Mouse (Mus musculus) hindbrain, embryonic 13.5 days (tissue): ENCODE data around the gene A830018L16Rik. TPM values are rescaled to one million over a fixed set of nuclear protein-coding genes. Genes with fewer than 3 reads are reported as not detected.
"Not testable (repeated sequence)": the region's sequence is repeated elsewhere in the genome, so short reads cannot be mapped to it uniquely, and the experiment has no call there.

Experiments used
- ATAC-seq: fragments of 200-750 bp; cut with Nextera tagmentation; 2 replicates; pipeline ENCODE4 v1.8.0; 2017; ENCODE audit warnings: moderate TSS enrichment; ENCODE audit not compliant: low FRiP score
- H3K27ac ChIP-seq: fragments of 300-500 bp; sonication (generic); 2 replicates; pipeline ENCODE4 v1.5.1; 2015; ENCODE audit warnings: inconsistent platforms, mild to moderate bottlenecking, moderate library complexity
- H3K27me3 ChIP-seq: fragments of 300-500 bp; sonication (generic); 2 replicates; pipeline ENCODE4 v1.6.1; 2015; ENCODE audit warnings: mild to moderate bottlenecking, inconsistent platforms
- H3K36me3 ChIP-seq: fragments of 300-500 bp; sonication (generic); 2 replicates; pipeline ENCODE4 v1.6.1; 2015; ENCODE audit warnings: mild to moderate bottlenecking, inconsistent platforms
- H3K4me1 ChIP-seq: fragments of 300-500 bp; sonication (generic); replicated peaks from 2 replicates; pipeline ENCODE4 v1.6.1; 2015; ENCODE audit warnings: inconsistent platforms
- H3K4me2 ChIP-seq: fragments of 300-500 bp; sonication (generic); 2 replicates; pipeline ENCODE4 v1.6.1; 2015; ENCODE audit warnings: inconsistent platforms, mild to moderate bottlenecking, moderate library complexity
- H3K4me3 ChIP-seq: fragments of 300-500 bp; sonication (generic); 2 replicates; pipeline ENCODE4 v1.5.1; 2015; ENCODE audit warnings: mild to moderate bottlenecking, inconsistent platforms
- H3K9ac ChIP-seq: fragments of 300-500 bp; sonication (generic); 2 replicates; pipeline ENCODE4 v1.6.1; 2015; ENCODE audit warnings: mild to moderate bottlenecking, inconsistent platforms
- H3K9me3 ChIP-seq: fragments of 300-500 bp; sonication (generic); 2 replicates; pipeline ENCODE4 v1.6.1; 2016; ENCODE audit warnings: inconsistent platforms
- WGBS: fragments of 180-500 bp; shearing (Covaris S2); methylation state at CpG from one replicate; pipeline ENCODE4 v1.1.7; 2015; 5-methylcytosine and 5-hydroxymethylcytosine counted together
- polyA plus RNA-seq: library from polyadenylated mRNA; unstranded; fragments of >200 nt; fragmentation: Nextera tagmentation; extraction: Ambion mirVana; gene quantifications from 2 replicates; pipeline ENCODE4 v1.2.1, GENCODE M21; 2015

Gene A830018L16Rik
- polyA plus RNA-seq, 1 experiment from 2014 or later, result 4.4 TPM

- Histone ChIP-seq H3K27ac (no peak overlapping the region), H3K4me3 (no peak overlapping the region), H3K4me1 (no peaks in the 10 kb centered on the region), H3K36me3 (no peaks in the 10 kb centered on the region), H3K9ac (no peak overlapping the region), H3K27me3 (no peaks in the 10 kb centered on the region), H3K9me3 (no peaks in the 10 kb centered on the region), H3K4me2 (no peak overlapping the region)
- ATAC-seq, result no peak
These were observed 502.0 kb downstream of the A830018L16Rik start for GRCm38 (mm10) chr1:11915873-11916272.

- 80% methylated on average over 9 of the region's 9 CpGs for WGBS
- Histone ChIP-seq H3K4me3 (no peak overlapping the region), H3K36me3 (no peaks in the 10 kb centered on the region), H3K4me2 (no peak overlapping the region), H3K9ac (no peak overlapping the region), H3K4me1 (no peaks in the 10 kb centered on the region), H3K27ac (no peak overlapping the region), H3K9me3 (no peaks in the 10 kb centered on the region), H3K27me3 (no peaks in the 10 kb centered on the region)
- ATAC-seq, result no peak
These were observed 523.1 kb downstream of the A830018L16Rik start for GRCm38 (mm10) chr1:11936984-11937383.

GRCm38 (mm10) chr1:11959421-11960206 is 545.7 kb downstream of the A830018L16Rik start:
- H3K4me1 ChIP-seq, result no peaks in the 10 kb centered on the region
- no peak overlapping the region for H3K4me2 ChIP-seq
- no peak overlapping the region for H3K9ac ChIP-seq
- 78% methylated on average over 2 of the region's 2 CpGs for WGBS
- no peak for ATAC-seq
- no peak overlapping the region for H3K27ac ChIP-seq
- no peaks in the 10 kb centered on the region for H3K9me3 ChIP-seq
- H3K4me3 ChIP-seq, result no peak overlapping the region
- no peaks in the 10 kb centered on the region for H3K27me3 ChIP-seq
- no peaks in the 10 kb centered on the region for H3K36me3 ChIP-seq

GRCm38 (mm10) chr1:11982590-11983136 is 568.8 kb downstream of the A830018L16Rik start:
- no peak for ATAC-seq

GRCm38 (mm10) chr1:11990011-11990410 is 576.1 kb downstream of the A830018L16Rik start:
- Histone ChIP-seq H3K4me1 (no peaks in the 10 kb centered on the region), H3K4me3 (no peak overlapping the region), H3K36me3 (no peaks in the 10 kb centered on the region), H3K9ac (no peak overlapping the region), H3K4me2 (no peak overlapping the region), H3K9me3 (no peaks in the 10 kb centered on the region), H3K27me3 (no peaks in the 10 kb centered on the region), H3K27ac (no peak overlapping the region)
- WGBS, result 75% methylated on average over 3 of the region's 3 CpGs
- no peak for ATAC-seq

More at GRCm38 (mm10) chr1:11982590-11983136, 568.8 kb downstream of the A830018L16Rik start:
- H3K9me3 ChIP-seq, result no peaks in the 10 kb centered on the region
- WGBS, result 76% methylated on average over 4 of the region's 4 CpGs
- H3K27ac ChIP-seq, result no peak overlapping the region
- no peak overlapping the region for H3K4me2 ChIP-seq
- H3K9ac ChIP-seq, result no peak overlapping the region
- H3K4me3 ChIP-seq, result no peak overlapping the region
- no peaks in the 10 kb centered on the region for H3K27me3 ChIP-seq
- H3K4me1 ChIP-seq, result no peaks in the 10 kb centered on the region
- H3K36me3 ChIP-seq, result no peaks in the 10 kb centered on the region

GRCm38 (mm10) chr1:11996297-11996878 is 582.5 kb downstream of the A830018L16Rik start:
- Histone ChIP-seq H3K4me2 (no peak overlapping the region), H3K27me3 (no peaks in the 10 kb centered on the region), H3K4me3 (no peak overlapping the region), H3K9ac (no peak overlapping the region), H3K4me1 (peaks cover 5% of the 10 kb centered on the region), H3K27ac (no peak overlapping the region), H3K9me3 (no peaks in the 10 kb centered on the region), H3K36me3 (no peaks in the 10 kb centered on the region)
- no peak for ATAC-seq
- WGBS, result 84% methylated on average over 2 of the region's 2 CpGs

GRCm38 (mm10) chr1:11997574-11997973 is 583.7 kb downstream of the A830018L16Rik start:
- no peak overlapping the region for H3K4me2 ChIP-seq
- 78% methylated on average over 2 of the region's 2 CpGs for WGBS
- no peak for ATAC-seq
- no peaks in the 10 kb centered on the region for H3K27me3 ChIP-seq
- H3K4me3 ChIP-seq, result no peak overlapping the region
- peaks cover 5% of the 10 kb centered on the region for H3K4me1 ChIP-seq
- H3K36me3 ChIP-seq, result no peaks in the 10 kb centered on the region
- H3K9me3 ChIP-seq, result no peaks in the 10 kb centered on the region
- H3K27ac ChIP-seq, result no peak overlapping the region
- H3K9ac ChIP-seq, result no peak overlapping the region

GRCm38 (mm10) chr1:12000557-12000956 is 586.7 kb downstream of the A830018L16Rik start:
- ATAC-seq, result peak; percentile 84
- no peaks in the 10 kb centered on the region for H3K27me3 ChIP-seq
- WGBS, result 29% methylated on average over 4 of the region's 4 CpGs
- H3K9ac ChIP-seq, result no peak overlapping the region
- no peak overlapping the region for H3K4me2 ChIP-seq
- no peak overlapping the region for H3K4me3 ChIP-seq
- H3K4me1 ChIP-seq, result peaks cover 5% of the 10 kb centered on the region
- H3K9me3 ChIP-seq, result no peaks in the 10 kb centered on the region
- H3K27ac ChIP-seq, result no peak overlapping the region
- no peaks in the 10 kb centered on the region for H3K36me3 ChIP-seq

GRCm38 (mm10) chr1:12008789-12009550 is 595.1 kb downstream of the A830018L16Rik start:
- no peak for ATAC-seq
- Histone ChIP-seq H3K9ac (no peak overlapping the region), H3K4me3 (no peak overlapping the region), H3K4me2 (no peak overlapping the region), H3K4me1 (no peaks in the 10 kb centered on the region), H3K27ac (no peak overlapping the region), H3K9me3 (no peaks in the 10 kb centered on the region), H3K27me3 (no peaks in the 10 kb centered on the region), H3K36me3 (no peaks in the 10 kb centered on the region)
- WGBS, result 49% methylated on average over 2 of the region's 2 CpGs

GRCm38 (mm10) chr1:12009551-12009846 is 595.6 kb downstream of the A830018L16Rik start:
- Histone ChIP-seq H3K4me1 (no peaks in the 10 kb centered on the region), H3K27ac (no peak overlapping the region), H3K4me3 (no peak overlapping the region), H3K9me3 (no peaks in the 10 kb centered on the region), H3K9ac (no peak overlapping the region), H3K27me3 (no peaks in the 10 kb centered on the region), H3K36me3 (no peaks in the 10 kb centered on the region), H3K4me2 (no peak overlapping the region)
- ATAC-seq, result no peak

GRCm38 (mm10) chr1:12010607-12011006 is 596.7 kb downstream of the A830018L16Rik start:
- ATAC-seq, result no peak
- Histone ChIP-seq H3K4me2 (no peak overlapping the region), H3K36me3 (no peaks in the 10 kb centered on the region), H3K27ac (no peak overlapping the region), H3K27me3 (no peaks in the 10 kb centered on the region), H3K4me1 (no peaks in the 10 kb centered on the region), H3K9ac (no peak overlapping the region), H3K4me3 (no peak overlapping the region), H3K9me3 (no peaks in the 10 kb centered on the region)
- WGBS, result 80% methylated on average over 1 of the region's 1 CpGs

- ATAC-seq, H3K4me3 ChIP-seq, H3K27me3 ChIP-seq, H3K9me3 ChIP-seq, H3K4me1 ChIP-seq, H3K4me2 ChIP-seq, H3K9ac ChIP-seq, H3K36me3 ChIP-seq, H3K27ac ChIP-seq: not testable (repeated sequence)
- WGBS, result 92% methylated on average over 5 of the region's 5 CpGs
These were observed 606.7 kb downstream of the A830018L16Rik start for GRCm38 (mm10) chr1:12020646-12021045.
